Mouse (Mus musculus) brain, adult 2 months (tissue): ENCODE results near the gene Wdr13.

Source experiments
- DNase-seq: peaks from one replicate; pipeline ENCODE4 v3.0.0; 2011; ENCODE audit warnings: low read depth, low spot score

The Wdr13 gene

DNA sequence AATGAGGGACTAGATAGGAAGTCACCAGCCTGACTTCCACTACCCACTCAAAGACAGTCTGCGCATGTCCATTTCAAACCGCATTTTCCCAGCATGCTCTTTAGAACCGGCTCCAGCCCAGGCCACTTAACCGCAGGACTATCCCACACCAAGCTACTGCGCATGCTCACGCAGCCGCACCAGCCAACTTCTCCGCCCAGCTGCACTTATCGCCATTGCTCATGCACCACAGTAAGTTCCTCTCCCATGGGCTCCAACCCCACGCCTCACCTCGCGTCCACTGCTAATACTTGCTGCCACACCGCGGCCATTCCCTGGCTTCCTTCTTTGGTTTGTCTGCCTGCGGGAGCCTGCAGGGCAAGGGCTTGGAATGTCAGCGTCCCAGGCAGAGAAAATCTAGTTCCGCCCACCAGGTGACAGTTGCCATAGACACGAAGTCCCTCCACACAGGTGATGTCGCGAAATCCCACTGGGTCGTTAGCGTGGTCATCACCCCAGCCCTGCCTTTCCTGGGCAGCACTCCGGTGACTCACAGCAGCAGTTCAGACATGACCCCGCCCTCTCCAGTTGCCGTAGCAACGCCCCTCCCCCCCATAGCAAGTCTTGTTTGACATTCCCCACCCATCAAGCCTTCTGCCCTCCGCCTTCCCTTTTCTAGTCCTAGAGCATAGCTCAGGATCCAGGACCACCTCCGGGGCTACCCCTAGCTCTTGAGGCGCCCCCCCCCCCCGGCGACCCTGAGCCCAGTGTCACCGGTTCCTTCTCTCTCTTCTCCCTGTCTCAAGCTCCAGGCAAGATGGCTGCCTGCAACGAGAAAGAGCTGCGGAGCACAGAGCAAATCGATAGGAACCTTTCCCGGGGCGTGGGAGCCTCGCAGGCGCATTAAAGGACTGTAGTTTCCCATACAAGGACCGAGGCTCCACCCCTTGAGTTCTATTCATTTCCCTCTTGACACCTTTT lies at the start of gene Wdr13:
TSS of gene Wdr13 (minus strand) at position 876 of the 960 bp plus-strand sequence.
- peak; percentile 98 for DNase-seq

DNA sequence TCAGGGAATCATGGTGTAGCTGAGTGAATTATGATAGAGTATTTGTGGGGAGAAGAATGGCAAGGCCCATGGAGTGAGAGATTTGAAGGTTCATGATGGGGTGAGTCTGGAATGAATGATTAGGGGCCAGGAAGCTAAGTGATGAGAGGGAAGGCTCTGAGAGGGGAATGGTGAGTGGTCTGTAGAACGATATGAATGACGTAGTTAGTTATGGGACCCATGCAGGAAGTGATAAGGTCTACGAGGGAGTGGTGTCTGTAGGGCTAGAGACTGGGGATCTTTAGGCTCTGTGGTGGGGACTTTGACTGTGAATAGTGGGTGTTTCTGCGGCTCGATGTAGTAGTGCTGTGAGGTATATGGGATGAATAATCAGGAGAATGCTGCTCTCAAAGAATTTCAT lies 47.0 kb upstream of the Wdr13 start:
- no peak for DNase-seq

DNA sequence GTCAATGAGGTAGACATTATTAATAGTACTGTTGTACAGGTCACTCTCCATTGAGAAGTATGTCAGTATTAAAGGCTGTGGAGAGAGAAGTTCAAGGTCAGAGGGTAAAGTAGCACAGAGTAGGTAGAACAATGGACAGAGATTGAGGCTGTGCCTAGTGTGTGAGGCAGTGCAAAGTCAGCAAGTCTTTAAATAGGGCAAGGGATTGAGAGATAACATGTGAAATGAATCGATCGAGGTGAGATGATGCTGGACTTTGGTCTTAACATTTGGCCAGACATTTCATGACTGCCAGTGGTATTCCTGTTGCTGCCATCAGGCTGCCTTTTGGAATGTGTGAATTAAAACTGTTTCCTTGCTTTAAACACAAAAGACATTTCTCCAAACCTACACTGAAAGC lies 46.2 kb upstream of the Wdr13 start:
- DNase-seq, result no peak

DNA sequence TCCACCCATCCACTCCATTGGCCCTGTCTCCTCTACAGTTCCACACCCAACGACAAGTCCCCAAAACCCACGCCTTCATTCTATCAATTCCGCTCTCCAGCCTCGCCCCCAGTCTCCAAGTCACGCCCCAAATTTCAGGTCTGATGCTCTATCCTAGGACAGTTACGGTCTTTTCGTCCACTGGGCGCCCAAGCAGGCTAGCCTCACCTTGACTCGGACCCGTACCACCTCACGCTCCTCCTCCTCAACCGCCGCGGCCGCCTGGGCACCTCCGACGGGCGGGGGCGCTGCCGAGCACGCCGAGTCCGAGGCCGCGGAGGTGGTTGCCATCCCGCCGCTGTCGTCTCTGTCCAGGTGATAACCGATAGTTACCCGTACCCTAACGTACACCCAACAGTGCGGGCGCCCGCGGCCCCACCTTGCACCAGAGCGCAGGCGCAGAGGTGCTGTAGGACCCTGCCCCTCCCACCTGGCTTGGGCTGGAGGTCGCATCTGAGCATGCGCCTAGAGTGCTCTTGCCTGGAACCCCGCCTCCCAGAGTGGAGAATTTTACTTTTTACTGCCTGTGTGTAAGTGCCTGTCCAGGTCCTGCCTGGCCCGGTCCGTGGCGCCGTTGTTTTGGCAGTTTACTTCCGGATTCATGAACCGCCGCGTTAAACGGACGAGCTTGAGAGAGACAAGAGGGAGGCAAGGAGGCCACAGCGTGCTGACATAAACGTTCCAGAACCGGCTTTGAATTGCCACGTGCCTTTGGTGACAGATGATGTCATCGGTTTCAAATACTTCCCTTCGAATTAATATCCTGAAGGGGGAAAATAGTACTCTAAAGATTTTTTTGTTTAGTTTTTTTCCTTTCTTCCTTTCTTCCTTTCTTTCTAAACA lies 43.1 kb upstream of the Wdr13 start, which contains the start of gene Tbc1d25:
TSS of gene Tbc1d25 (minus strand) at position 678 of the 882 bp plus-strand sequence.
- peak; percentile 95 for DNase-seq

DNA sequence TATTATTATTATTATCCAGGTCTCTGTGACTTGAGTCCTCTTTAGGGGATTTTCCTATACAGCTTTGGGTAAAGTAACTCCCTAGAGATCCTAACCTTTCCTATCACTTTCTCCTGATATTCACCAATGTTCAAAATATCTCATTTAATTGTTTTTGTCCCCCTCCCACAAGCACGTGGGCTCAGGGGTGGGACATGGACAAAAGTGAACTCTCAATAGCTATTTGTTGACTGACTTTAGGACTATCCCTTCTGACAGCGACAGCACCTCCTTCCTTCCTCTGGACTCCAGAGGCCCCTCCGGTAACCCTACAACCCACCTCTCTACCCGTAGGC lies 42.4 kb upstream of the Wdr13 start:
- no peak for DNase-seq

DNA sequence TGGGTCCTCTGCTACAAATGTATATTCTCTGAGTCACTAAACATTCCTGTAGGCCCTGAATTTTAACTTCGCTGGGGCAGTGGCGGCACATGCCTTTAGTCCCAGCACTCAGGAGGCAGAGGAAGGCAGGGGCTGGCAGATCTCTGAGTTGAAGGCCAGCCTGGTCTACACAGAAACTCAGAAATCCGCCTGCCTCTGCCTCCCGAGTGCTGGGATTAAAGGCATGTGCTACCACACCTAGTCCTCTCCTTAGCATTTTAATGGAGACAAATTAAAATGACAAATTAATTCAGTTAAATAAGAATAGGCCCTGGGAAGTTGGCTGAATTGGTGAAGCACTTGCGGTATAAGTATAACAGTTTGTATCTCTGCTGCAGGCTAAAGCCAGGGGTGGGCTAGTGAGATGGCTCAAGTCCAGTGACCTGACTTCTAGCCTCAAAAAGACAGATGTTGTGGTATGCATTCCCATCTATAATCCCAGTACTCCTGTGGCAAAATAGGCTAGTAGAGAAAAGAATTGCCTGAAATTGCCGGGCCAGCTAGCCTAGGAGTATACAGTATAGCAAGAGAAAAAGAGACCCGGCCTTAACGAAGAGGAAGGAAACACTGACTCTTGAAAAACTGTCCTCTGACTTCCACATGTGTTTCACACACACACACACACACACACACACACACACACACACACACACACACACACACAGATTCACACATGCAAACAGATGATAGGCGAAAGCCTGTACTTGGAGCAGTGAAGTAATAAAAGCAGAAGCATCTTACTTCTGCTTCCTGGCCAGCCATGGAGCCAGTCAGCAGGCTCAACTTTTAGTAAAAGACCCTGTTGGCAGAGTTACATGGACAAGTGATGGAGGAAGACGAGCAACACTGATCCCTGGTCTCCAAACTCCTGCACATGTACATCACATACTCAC lies 35.3 kb upstream of the Wdr13 start:
- no peak for DNase-seq

DNA sequence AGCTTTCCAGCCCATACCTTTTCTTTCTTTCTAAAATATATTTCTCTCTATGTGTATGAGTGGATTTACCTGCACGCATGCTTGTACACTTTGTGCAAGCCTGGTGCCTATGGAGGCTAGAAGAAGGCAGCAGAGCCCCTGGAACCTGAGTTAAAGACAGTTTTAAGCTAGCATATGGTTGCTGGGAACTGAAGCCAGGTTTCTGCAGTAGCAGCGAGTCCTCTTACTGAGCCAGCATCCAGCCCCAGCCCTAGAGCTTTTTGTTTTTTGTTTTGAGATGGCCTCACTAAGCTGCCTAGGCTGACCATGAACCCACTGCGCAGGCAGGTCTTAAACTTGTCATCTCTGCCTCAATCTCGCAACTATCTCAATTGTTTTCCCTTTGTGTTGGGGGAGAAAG lies 31.8 kb upstream of the Wdr13 start:
- peak; percentile 75 for DNase-seq

DNA sequence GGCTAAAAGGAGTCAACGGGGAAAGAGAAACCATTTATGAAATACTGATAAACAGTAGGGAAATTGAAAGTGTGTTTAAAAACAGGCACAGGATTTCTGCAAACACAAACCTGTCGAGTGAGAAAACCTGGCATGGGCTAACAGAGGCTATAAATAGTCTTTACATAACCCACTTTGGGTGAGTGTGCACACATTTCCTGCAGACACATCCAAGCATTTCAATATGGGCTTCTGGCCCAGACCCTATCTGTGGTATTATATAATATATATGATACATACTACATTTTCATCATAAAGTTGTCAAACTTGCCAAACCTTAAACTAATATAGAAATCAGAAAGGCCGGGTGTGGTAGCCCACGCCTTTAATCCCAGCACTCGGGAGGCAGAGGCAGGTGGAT lies 30.4 kb upstream of the Wdr13 start:
- DNase-seq, result peak; percentile 86

DNA sequence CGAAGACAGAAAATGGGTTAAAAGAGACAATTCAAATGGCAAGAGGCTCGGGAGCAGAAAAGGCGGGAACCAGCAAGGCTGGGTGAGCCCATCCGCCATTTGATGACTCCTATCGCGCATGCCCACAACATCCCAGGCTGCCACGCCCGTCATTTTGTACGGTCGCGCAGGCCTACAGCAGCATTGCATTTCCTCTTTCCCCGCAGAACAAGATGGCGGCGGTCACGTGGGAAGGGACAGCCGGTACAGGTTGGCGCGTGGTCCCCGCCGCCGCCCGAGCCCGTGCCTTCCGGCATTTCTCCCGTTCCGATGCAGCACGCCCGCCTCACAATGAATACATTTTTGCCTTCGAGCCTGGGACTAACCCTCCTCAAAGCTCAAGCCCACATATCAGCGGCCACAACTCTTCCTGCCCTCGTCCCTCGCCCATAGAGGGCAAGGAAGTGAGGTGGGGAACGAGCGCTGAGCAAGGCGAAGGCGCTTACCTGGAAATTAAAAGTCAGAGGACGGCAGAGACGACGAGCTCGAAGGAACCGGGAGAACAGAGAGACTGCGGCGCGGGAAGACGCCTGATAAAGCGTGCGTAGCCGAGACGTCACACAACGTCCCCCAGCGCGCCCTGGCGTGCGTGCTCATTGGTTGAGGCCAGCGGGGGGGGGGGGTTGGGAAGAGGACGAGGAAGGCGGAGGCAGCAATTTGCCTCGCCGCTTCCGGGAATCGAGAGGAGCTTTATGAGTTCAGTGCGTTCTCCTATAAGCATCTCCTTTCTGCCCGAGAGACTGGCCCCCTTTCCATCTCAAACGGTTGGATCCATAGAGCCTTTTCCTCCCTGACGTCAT lies 12.7 kb upstream of the Wdr13 start, which contains the start of gene Rbm3:
TSS of gene Rbm3 (minus strand) at position 728 of the 839 bp plus-strand sequence.
- peak; percentile 95 for DNase-seq

DNA sequence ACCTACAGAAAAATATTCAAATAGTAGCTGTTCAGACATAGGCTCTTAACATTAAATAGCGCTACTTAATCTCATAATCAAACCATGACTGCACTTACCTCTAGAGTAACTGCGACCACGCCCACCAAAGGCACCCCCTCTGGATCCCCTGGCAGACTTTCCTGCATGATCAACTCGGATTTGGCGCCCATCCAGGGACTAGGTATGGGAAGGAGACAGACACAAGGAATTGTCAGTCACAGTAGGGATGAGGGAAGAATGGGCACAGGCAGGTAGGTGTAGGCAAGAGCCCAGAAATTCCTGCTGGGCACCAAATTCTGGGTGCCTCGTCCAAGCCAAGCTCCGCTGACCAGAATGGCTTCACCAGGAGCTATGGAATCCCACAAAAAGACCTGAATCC lies 11.1 kb upstream of the Wdr13 start:
- no peak for DNase-seq

DNA sequence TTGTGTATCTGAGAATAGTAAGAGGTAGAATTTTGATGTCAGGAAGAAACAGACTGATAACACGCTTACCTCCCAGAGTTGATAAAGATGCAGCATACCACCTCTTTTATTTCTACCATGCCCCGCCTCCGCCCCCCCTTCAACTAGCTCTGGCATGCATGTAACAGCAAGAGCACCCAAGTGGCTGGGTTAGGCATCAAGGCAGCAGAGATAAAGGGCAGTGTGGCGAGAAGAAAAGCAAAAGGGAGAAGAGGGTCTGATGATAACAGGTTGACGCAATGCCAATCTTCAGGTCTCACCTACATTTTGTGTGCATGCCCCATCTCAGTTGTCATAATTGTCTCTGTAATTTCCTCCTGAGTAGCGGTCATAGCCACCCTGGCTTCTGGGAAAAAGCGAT lies 10.3 kb upstream of the Wdr13 start:
- no peak for DNase-seq

DNA sequence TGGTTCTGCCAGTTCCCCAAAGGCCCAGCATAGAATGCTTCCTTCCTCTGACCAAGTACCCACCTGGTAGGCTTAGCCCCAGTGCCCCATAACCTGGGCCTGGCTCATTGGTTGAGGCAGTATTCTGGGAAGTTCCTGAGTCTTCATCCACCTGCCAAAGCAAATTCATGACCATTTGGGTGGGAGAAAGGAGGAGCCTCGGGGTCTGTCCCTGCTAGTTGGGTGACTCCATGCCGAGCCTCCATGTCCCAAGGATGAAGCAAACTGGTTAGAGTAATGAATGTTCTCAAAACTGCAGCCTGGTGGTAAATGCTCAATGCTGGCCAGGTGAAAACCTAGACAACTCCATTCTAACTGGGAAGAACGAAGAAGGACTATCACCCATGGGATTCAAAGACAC lies 8.4 kb upstream of the Wdr13 start:
- no peak for DNase-seq

DNA sequence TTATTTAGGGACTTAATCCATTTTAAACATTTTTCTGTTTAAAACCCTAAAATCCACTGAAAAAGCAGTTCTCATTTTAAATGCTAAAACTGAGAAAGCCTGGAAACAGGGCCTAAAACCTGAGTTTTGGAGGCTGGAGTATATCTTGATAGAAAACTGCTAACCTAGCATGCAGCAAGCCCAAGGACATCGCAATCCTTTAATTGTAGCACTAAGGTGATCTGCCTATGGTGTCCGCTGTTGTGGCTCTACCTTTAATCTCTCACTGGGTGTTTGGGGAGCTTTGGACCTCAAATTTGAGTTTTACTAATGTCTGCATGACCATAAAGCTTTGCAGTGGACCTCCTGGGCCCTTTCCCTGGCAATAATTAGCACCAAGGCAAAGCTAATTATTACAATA lies 7.8 kb upstream of the Wdr13 start:
- DNase-seq, result no peak

DNA sequence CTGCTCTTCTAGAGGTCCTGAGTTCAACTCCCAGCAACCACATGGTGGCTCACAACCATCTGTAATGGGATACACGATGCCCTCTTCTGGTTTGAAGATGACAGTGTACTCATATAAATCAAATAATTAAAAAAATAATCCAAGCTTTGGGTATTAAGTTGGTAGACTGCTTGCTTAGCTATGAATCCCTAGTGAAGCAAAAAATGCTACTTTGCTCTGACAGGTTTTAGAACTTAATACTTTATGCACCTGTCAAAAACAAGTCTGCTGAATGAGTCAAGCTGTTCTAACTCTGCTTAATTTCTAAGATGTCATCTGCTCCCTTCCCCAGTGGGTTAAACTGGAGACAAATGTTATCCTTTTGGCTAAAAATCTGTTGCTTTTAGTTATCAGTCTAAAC lies 6.8 kb upstream of the Wdr13 start:
- DNase-seq, result no peak

DNA sequence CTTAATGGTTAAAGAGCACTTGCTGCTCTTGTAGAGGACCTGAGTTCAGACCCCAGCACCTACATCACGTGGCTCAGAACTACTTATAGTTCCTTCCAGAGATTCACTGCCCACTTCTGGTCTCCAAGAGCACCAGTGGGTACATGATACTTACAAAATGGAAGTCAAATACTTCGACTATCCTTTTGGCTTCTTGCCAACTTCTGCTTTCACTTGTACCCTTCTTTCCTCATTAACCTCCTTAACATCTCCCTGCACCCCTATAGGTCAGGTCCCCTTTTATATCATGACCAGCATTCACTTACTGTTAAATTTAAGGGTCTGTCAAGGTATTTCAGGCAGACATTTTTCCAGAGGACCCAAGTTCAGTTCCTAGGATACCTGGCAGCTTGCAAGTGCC lies 3.2 kb upstream of the Wdr13 start:
- DNase-seq, result peak; percentile 10

DNA sequence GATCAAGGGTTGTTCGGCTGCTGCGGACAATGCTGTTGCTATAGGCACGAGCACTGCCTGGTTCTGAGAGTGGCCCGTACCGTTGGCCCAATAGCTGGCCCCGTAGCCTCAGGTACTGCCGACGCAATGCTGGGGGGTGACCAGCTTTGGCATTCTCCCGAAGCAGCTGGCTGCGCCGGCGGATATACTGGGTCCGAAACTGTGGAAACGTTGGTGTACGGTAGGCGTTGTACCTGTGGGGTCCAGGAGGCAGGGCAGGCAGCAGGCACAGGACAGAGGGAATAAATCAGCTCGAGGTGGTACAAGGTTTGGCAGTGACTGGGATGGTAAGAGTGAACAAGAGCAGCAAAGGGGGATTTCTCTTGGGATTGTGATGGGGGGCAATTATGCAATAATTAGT lies 1.3 kb downstream of the Wdr13 start:
- DNase-seq, result no peak

DNA sequence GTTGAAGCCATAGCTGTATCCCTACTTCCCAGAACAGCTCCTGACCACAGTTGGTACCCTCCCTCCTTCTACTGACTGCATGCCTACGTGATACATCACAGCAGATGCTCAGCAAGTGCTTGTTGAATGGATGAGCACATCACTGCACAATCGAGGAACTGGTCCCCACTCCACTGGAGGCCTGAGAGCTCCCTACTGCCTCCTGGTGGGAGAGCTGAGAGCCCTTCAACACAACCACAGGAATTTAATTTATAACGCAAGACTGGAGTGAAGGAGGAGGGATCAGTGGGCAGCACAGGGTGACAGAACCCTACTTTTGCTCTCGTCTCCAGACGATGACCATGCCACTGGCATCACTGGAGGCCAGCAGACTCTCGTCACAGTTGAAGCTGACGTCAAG lies 7.5 kb downstream of the Wdr13 start:
- DNase-seq, result no peak

DNA sequence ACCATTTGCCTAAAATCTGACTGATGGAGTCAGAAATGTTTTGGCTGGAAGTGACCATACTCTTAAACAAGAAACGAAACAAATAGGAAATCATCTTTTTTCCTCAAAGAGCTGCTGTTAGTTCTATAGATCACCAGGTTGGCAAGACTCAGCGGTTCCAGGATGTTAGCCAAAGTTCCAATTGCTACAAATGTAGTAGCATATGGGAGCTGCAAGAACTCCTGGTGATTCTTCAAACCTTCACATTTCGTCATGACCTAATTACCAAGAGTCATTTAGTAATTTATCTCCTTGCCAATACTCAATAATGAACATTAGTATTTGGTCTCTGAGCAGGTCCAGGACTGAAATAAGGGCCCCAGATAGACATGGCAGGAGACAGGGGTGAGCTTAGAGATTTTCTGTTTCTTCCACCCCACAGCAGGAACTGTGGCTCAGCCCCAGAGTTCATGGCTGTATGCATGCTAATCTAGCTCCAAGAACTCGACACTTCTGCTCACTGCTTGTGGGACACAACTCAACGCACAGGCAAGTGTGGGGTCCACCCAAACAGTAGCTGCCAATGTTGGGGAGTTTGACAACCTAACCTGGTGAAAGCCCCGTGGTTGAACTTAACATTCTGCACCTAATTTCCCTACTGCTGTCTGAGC lies 8.7 kb downstream of the Wdr13 start:
- peak; percentile 80 for DNase-seq

DNA sequence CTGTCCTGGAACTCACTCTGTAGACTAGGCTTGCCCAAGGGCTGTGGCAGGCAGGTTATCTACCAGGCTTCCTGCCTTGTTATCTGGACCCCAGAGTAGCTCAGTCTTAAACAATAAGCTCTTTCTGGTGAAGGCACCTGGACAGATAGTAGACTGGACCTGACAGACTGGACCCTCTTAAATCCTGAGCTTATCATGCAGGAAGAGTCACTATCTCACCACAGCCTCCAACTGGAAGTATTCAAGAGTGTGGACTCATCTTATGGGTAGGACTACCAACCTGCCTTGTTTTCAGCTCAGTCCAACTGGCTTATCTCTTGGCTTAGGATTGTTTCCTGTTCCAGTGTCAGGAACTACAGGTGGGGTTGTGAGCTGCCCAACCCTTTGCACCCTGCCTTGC lies 15.4 kb downstream of the Wdr13 start:
- no peak for DNase-seq

DNA sequence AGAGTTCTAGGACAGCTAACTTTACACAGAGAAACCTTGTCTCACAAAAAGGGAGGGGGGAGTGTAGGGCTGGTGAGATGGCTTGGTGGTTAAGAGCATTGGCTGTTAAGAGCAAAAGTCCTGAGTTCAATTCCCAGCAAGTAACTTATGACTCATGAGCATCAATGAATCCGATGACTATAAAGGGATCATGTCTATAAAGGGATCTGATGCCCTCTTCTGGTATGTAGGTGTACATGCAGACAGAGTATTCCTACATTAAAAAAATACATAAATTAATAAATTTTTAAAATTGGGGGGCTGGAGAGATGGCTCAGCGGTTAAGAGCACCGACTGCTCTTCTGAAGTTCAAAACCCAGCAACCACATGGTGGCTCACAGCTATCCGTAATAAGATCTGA lies 17.4 kb downstream of the Wdr13 start:
- DNase-seq, result no peak
